Mouse (Mus musculus): ENCODE data around the gene Slit1. TPM values are rescaled to one million over a fixed set of nuclear protein-coding genes. Genes with fewer than 3 reads are reported as not detected.

Slit1 gene
- total RNA-seq, 2 experiments from 2014 or later = 0.66 to 1.1 TPM

DNA sequence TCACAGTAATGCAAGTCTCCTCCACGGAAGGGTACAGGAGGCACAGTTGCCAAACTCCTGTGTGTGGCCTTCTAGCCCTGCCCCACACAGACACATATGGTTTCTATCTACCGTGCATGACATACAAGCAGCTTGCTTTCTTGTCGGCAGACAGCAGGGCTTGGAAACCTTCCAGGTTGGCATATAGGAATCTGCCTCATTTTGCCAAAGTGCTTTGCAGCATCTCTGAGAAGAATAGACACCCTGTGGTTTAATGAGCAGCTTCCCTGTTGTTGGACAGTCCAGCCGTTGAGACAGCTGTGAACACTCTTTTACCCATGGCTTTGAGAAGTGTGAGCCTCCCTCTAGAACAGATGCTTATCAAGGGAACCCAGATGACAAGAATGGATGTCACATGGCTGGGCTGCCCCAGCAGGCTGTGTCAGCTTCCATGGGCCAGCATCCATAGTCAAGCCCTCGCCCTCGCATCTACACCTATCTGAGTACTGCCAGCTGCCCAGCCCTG lies 125.3 kb downstream of the Slit1 start:
- intact Hi-C loops (cut with DNase I; ENCODE audit: low total_unique reads) = no loop called here
- no peak for DNase-seq

DNA sequence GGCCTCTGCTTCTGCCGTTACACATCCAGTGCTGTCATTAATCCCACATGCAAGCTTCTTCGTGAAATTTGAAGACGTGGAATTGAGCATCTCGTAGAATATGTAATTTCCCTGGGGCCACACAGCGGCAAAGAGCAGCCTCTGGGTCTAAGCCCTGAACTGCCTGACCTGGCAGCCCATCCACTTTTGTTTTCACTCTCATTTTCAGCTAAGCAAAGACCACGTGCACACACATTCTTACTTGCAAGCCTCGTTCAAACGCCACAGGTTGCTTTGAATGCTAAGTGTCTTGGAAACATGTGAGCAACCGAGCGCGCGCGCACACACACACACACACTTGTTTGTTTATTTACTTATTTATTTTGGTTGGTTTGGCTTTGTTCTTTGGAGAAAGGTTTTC lies 126.4 kb downstream of the Slit1 start:
- DNase-seq = no peak
- intact Hi-C loops (cut with DNase I; ENCODE audit: low total_unique reads) = no loop called here

DNA sequence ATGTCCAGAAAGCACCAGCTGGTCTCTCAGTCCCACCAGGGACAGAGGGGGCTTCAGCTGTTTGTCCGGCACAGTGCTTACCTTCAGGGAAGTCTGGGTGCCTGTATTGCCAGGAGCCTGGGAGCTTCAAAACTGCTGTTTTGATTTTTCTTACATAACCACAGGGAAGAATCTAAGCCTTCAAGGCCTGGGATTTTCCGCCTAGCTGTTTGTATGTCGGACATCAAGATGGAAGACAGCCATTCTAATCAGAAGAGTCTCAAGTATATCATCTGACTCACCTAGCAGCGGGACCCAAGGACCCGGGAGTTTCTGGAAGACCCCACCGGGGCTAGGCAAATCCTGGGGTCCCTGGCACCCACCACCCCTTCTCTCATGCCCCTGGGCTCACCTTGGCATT lies 127.2 kb downstream of the Slit1 start:
- no peak for DNase-seq
- intact Hi-C loops (cut with DNase I; ENCODE audit: low total_unique reads) = no loop called here

DNA sequence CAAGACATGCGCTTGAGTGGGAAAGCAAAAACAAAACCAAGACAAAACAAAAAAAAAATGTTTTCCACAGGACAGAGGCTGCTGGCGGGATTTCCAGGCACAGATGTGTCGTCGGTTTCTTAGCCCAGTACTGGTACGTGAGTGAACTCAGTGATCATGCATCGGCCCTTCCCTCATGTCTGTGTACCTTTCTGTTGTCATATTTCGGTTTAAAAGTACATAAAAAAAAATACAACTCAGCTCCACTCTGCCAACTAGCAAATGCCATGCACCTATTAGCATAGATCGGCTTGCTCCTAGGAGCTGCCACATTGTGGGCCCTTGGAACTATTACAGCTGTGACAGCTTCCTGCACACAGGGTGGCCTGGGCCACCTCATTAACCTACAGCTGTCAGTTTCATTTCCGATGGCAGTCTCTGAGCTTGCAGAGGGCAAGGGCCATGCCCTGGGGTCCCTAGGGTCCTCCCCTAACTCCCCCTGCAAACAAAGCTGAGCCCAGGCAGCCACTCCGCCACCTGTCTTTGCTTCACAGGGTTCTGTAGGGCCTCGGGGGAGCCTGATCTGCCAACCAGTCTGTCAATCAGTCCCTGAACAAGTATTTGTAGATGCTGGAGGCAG lies 127.8 kb downstream of the Slit1 start:
- intact Hi-C loops (cut with DNase I; ENCODE audit: low total_unique reads) = no loop called here

DNA sequence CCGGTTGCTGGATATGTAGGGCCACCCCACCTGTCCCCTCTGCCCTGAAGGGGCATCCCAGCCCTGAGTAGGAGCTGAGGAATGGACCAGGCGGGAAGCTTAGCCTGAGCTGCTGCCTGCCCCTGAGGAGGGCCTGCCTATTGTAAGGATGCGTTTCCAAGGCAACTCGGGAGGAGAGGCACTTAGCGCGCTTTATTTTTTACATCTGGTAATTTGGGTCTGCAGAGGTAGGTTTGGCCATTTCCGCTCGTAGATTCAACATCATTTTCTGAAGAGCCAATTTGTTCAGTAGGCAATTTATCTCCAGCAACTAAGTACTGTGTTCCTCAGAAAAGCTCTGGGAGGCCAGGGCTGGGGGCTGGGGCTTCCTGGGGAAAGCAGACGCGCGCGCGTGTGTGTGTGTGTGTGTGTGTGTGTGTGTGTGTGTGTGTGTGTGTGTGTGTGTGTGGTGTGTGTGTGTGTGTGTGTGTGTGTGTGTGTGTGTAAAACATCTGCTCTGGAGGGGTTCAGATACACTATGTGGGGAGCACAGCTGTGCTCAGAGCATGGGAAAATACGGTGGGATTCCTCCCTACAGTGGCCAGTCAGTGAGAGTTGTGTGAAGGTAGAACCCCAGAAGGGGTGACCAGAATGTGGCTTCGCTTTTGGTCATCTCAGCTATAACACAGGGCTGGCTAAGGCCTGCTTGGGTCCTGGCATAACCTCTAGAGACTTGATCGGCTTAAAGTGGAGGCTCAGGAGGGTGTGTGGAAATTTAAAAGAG lies 130.0 kb downstream of the Slit1 start:
- intact Hi-C loops (cut with DNase I; ENCODE audit: low total_unique reads) = no loop called here
- DNase-seq = no peak

More for the DNA sequence above, 127.8 kb downstream of the Slit1 start:
- DNase-seq = no peak

DNA sequence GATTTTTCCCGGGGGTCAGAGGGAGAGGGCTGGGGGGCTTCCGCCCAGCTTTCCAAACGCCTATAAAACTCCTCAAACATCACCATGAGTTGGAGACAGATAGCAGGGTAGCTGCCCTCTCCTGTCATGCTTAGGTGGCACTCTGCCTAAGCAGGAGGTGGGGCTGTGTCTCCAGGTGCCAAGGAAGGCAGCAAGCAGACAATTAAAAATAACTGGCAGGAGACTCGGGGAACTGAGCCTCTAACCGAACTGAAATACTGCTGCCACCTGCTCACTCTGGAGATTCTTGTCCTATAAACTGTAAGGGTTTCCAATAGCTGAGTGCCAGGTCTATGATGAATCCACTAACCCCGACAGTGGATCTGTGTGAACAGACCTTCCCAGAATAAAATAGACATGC lies 131.8 kb downstream of the Slit1 start:
- DNase-seq = no peak
- intact Hi-C loops (cut with DNase I; ENCODE audit: low total_unique reads) = no loop called here

DNA sequence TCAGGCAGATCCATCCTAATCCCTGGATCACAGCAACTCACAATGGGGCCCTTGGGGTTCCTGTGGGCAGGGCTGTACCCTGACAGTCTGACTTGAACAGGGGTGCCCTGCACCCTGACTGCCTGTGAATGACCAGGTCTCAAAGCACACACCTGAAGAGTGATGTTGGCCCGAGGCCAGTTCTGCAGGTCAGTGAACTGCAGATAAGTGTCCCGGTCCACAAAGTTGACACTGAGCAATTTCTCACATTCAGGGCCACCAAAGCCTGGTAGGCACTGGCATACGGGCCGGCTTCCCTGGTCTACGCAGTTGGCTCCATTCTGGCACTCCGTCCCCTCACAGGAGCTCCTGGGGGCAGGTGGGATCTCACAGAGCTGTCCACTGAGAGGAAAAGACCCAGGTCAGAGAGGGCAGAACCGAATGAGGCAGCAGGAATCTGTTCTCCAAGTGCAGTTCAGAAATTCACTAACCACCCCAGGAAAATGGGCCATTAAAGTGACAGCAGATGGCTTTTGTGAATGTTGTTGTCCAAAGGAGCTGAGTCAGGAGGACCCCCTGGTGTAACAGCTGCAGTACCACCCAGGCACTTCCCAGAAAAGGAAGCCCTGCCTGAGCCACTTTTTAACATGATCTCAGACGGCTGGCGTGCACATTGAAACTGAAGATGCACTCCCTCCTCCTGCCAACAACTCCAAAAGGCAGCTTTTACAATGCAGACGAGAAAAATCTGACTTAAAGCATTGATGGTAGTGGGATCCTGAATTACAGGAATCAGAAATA lies 137.1 kb downstream of the Slit1 start:
- intact Hi-C loops (cut with DNase I; ENCODE audit: low total_unique reads) = no loop called here
- peak; percentile 35 for DNase-seq

DNA sequence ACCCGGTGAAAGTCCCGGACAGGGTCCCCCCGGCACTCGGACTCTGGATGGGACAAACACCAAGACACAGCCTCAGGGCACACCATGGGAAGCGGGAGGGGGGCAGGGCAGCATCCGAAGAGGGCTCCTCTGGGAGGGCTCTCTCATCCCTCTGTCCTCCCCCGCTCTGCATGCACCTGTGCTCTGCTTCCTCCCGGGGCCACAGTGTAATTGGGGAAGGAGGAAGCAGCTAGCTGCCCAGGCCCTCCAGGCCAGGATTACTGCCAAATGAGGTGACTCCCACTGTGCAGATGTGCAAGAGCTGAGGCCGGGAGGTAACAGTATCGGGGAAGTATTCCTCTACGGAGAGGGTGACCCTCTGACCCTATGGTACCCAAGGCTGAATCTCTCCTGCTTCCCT lies 142.8 kb downstream of the Slit1 start:
- intact Hi-C loops (cut with DNase I; ENCODE audit: low total_unique reads) = no loop called here
- no peak for DNase-seq

DNA sequence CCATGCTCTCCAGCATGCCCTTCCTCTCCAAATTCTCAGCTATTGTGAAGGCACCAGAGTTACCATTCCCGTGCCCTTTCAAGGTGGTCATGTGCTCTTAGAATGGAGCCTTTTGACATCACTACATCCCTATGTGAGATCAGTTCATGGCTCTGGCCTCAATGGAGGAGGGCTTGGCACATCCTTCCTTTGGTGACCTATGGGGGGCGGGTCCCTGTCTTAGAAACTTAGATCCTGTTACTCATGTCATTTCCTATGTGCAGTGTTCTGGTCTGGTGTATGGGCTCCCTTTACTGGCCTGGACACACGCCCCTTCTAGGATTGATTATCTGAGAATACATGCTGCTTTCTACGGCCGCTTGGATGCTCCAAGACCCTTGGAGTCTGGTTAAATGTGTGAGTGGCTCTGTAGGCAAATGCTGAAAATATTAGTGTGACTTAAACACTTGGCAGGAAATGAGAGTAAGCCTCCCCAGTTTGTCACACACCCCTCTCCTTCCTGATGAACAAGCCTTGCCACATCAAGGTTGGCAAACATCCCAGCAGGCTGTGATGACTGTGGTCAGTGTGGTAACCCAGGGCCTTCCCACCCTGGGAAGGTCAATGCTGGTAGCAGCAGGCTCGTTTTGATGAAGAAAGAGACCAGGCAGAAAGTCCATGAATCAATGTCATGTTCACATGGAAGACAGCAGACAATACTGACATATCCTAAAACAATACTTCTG lies 146.1 kb downstream of the Slit1 start:
- peak; percentile 41 for DNase-seq
- intact Hi-C loops (cut with DNase I; ENCODE audit: low total_unique reads) = no loop called here

DNA sequence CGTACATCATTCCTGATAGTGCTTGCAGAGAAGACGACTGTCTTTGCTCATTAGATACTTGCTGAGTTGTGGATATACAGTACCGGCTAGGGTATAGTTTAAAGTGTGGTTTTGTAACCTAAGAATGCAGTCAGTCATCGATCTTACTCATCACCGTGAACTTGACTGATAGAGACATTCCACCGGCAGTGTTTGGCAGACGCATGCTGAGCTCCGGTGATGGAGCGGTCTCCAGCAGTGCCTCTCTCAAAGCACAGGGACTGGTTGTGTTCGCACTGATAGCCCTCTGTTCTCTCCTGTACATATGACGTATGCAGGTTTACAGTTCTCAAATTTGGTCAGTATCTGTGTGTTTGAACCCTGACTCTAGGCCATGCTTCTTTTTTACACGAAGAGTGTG lies 151.7 kb downstream of the Slit1 start:
- no peak for DNase-seq
- intact Hi-C loops (cut with DNase I; ENCODE audit: low total_unique reads) = no loop called here

DNA sequence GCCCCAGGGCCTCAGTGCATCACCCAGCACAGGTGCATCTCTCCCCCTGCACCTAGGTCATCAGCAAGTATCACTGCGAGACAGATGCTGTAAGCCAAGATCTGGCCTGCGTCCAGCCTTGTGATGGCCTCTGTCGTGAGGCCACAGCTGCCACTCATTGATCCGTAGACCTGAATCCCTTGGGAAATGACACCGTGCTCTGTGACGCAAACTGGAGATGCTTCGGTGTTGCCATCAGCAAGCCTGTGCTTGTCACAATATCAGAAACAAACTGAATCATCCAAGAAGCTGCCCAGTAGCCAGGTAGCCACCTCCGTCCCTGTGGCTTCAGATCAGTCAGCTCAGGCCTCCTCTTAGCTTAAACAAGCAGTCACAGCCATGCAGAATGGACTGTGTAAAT lies 153.8 kb downstream of the Slit1 start:
- intact Hi-C loops (cut with DNase I; ENCODE audit: low total_unique reads) = no loop called here
- no peak for DNase-seq

DNA sequence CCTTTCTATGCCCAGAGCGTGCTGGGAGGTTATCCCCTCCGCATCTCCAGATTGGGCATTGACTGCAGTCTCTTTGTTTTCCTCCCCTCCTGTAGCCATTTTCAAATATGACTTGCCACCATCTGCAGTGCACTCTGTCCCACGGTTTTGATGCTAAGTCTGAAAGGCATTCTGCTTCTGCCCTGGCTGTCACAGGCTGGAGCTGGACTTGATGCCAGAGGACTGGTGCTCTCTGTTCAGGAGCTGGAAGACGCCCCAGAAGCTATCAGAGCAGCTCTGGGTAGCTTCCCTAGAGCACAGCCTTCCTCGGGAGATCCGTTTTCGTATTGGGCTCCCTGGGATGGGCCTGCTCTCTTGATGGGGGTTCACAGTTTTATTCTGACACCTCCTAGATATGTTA lies 154.4 kb downstream of the Slit1 start:
- DNase-seq = no peak
- intact Hi-C loops (cut with DNase I; ENCODE audit: low total_unique reads) = no loop called here

DNA sequence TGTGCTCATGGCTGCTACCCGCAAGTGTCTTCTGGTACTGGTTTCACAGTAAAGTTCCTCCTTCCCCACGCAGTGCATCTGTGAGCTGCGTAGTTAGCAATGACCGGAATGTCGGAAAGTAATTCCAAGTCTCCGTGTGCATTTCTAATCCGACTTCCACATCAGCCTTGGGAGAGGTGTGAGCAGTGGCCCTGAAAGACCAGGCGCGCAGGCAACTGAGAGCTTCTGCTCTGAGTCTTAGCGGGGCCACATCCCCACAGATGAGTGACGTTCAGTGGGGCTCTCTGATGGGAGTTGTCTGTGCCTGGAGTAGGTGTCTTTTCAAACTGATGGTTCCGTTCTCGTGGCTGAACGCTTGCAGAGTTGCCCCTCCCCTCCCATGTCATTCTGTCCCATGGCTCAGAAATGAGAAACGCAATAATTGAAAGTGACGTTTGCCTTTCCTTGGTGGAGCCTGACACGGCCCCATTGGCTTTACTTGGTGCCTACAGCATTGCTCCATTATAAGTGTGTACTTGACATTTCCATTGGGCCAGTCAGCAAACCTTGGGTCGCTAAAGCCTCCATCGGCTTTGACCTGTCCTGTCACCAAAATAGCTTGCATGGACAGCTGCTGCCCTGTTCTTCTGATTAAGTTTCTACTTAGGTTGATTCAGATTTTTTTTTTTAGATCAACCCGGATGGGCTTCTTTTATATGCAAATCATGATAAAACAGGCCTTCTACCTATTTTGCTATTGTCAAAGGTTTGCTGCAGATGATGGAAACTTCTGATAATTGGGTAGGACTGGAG lies 155.8 kb downstream of the Slit1 start:
- intact Hi-C loops (cut with DNase I; ENCODE audit: low total_unique reads) = no loop called here
- no peak for DNase-seq

DNA sequence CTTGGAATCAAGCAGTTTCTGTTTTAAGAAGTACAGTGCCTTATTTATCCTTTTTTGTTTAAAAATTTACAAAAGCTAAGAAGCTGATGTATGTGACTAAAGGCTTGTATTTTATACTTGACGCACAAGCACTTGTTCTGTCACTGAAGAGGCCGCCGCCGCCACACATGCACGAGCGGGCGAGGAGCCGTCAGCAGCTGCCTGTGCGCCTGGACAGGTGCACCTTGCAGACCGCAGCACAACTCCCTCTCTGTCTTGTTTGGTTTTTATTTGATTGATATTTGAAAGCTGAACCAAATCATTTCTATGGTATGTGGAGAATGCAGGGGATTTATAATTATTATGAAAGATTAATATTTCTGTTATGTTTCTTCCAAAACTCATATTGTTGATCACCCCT lies 156.7 kb downstream of the Slit1 start:
- intact Hi-C loops (cut with DNase I; ENCODE audit: low total_unique reads) = no loop called here

DNA sequence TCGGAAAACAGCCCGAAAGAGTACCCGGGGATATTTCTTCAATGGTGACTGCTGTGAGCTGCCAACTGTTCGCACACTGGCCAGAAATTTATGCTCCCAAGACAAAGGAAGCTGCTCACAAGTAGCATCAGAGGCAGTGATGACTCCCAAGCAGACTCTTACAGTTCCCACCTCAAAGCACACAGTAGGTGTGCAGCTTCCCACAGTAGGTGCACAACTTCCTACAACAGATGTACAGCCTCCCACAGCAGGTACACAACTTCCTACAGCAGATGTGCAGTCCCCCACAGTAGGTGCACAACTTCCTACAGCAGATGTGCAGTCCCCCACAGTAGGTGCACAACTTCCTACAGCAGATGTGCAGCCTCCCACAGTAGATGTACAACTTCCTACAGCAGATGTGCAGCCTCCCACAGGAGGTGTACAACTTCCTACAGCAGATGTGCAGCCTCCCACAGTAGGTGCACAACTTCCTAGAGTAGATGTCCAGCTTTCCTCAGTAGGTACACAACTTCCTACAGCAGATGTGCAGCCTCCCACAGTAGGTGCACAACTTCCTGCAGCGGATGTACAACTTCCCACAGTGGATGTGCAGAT lies 160.4 kb downstream of the Slit1 start:
- intact Hi-C loops (cut with DNase I; ENCODE audit: low total_unique reads) = no loop called here
- no peak for DNase-seq

More for the DNA sequence above, 156.7 kb downstream of the Slit1 start:
- DNase-seq = no peak

DNA sequence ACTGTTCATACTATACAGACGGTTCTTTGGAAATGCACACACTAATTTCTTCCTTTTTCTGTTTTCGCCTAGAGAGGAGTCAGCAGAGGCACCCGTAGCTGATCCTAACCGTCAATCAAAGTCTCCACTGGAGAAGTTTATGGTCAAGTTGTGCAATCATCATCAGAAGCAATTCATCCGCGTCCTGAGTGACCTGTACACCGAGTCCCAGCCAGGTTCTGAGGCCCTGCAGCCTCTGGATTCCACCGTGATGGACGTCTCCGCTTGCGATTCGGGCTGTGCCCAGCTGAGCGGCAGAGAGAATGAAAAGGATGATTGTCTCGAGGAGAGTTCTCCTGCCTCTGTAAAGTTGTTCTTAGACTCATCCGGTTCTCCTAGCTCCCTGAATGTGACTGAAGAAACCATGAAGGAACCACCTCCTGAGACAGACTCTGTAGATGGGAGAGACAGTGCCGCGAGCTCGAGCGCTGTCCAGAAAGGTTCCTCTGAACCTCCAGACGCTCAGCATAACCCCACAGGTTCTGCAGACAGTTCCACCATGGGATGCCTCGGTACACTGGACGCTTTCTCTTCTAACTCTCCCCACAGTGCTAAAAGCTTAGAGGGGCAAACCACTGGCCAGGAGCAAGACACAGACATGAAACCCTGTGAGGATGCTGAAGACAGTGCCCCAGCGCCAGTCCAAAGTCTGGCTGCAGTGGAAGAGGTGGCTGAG lies 161.6 kb downstream of the Slit1 start, which contains the start of gene Gm340:
Gm340 (plus strand) TSS at position 665 of the 715 bp plus-strand sequence.
- intact Hi-C loops (cut with DNase I; ENCODE audit: low total_unique reads) = no loop called here
- no peak for DNase-seq

DNA sequence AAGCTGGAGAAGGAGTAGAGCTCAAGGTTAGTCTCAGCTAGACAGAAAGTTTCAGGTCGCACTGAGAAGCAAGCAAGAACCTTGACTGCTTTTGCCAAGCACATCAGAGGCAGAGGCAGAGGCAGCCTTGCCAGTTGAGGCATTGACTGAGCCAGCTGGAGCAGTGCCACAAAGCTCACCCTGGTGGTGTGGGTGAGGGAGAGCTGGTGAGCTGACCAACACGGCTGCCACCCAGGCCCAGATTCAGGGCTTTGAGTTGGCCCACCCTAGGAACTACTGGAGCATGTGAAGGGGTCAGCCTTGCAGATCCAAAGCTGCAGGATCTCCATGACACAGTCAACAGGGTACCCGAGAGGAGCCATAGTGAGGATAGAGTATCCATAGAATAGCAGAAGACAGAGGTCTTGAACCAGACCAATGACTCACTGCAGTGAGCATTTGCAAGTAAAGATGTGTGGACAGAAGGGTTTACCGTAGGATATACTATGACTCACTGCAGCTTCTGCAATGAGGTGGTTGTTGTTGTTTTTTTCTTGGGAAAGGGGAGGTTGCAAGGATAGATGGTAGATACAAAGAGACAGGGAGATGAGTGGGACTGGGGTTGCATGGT lies 164.0 kb downstream of the Slit1 start:
- DNase-seq = peak; percentile 36
- intact Hi-C loops (cut with DNase I; ENCODE audit: low total_unique reads) = no loop called here

DNA sequence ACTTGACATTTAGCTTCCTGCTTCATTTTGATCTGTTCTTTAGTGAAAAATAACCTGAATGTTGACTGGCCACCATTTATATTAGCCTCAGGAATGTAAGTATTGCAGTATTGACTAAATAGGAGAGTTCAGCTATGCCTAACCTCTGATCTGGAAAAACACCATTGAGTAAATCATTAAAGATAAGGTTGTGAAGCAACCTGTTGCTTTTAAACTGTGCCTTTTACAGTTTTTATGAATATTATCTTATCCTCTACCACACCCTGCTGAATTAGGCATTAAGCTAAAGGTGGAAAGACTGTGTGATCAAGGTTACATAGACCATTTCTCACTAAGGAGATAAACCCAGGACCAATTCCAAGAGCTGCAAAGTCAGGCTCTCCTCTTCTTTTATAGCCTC lies 165.9 kb downstream of the Slit1 start:
- intact Hi-C loops (cut with DNase I; ENCODE audit: low total_unique reads) = no loop called here
- DNase-seq = no peak

All from gastrocnemius, postnatal 14 days (tissue).